Mouse (Mus musculus) urinary bladder, postnatal 4 days (tissue): ENCODE data around the gene Safb2.
A peak's percentile ranks its signal among the peaks of the same experiment; 100 is the strongest.

Experiments
- DNase-seq, 2 experiments: peaks; one replicate each; pipeline ENCODE4 v3.0.0; 2021 to 2022; ENCODE audit warnings: low spot score in 2 of 2

Gene Safb2

DNA sequence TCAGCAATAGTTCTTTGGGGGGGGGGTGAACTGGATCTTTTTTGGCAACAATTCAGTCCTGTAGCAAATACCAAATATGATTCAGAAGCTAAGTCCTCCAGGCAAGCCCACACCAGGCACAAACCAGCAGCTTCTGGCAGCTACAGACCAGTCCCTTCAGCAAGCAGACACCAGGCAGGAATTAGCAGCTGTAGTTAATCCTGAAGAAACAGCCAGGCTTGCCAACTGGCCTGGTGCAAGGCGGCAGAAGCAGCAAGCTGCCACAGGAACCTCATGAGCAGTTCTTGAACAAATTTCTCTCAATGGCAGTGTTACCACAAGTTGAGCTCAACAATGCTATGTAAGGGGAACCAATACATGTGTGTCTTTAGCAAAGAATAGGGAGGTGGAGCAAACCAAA lies 61.6 kb downstream of the Safb2 start:
- DNase-seq = no peak

DNA sequence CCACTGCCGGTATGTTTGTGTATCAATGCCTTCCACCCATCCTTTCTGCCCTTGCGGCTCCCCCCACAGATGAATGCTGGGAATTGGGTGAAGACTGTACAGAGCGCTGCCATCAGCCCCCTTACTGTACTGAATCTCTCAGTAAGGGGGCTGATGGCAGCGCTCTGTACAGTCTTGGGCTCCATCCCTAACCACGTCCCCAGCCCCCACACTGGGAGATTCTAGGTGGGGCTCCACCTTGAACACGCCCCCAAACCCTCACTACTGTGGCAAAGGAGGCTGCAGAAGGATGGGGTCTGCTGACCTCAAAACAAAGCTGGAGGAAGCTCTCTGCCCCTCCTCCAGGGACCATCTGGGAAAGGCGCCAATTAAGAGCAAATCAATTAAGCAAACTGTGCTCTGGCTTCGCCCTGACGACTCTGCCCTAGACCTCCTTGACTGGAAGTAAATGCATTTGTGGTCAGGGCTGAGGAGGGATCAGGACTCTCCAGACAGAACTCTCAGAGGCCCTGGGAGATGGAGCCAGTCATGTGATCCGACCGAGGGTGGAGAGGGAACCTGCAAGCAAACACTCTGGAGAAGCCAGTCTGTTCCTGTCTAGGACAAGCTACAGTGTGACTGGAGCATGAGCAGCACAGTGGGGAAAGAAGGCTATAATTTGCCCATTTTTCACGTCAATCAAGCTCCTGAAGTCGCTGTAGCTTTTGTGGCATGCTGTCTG lies 68.5 kb downstream of the Safb2 start:
- DNase-seq = no peak

DNA sequence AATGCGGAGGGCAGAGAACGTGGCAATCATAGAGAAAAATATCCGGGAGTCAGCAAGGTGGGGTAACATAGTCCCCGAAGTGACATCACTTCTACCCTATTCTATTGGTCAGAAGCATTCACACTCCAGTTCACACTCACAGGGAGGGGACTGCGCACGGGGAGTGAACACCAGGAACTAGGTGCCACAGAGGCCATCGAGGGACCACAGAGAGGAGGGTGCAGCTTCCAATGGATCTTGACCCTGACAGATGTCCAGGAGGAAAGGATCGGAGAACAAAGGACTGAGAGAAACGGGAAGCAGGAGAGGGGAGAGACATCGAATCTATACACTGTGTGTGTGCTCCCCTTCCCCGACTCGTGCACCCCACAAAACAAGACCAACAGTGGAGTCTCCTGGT lies 69.5 kb downstream of the Safb2 start:
- DNase-seq = no peak

DNA sequence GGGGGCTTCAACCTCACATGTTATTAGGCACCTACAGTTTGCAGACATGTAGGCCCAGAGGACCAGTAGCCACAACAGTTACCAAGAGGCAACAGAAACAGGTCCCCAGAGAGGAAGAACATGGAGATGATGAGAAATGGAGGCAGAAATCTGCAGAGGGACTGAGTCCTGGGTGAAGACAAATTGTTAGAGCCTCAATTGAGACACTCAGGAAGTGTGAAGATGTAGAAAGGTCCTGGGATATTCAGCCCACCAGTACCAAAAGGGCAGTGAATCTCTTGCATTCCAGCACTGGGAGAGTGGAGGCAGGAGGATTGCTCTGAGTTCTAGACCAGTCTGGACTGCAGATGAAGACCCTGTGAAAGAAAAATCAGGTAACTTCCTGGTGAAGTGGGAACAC lies 70.1 kb downstream of the Safb2 start:
- DNase-seq = no peak

DNA sequence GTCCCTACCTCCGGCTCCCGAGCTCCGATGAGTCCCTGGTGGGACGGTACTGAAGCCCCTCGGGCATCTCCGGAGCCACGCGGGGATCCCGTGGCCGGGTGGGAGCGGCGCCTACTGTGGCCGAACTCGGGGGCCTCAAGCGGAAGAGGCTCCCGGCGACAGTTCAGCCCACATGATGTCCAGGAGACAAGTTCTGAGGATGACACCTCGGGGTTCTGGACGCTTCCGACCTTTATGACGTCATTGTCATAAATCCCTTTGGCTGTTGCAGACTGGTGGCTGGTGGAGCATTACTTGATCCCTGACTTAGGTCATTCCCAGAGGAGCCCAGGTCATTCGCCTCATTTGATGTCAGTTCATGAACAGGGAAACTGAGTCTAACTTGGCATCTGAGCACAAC lies 72.1 kb downstream of the Safb2 start, which contains the start of gene Znrf4:
TSS of gene Znrf4 (minus strand) at position 122 of the 400 bp plus-strand sequence.
- DNase-seq = no peak

DNA sequence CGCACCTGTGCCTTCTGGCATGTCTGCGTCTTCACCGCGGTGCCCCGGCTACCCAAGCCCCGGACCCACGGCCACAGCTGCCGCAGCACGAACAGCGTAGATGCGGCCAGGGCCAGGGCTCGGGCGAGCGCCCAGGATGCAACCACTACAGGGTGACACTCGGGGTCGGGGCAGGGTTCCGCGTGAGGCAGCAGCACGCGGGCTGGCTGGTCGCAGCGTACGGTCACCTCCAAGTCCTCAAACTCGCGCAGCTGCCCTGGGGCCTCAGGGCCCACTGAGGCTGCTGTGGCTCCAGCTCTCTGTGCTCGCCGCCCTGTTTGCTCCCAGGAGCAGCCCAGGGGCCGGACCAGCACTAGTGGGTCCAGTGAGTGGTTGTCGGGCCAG lies 72.7 kb downstream of the Safb2 start:
- peak in 1 of 2 experiments; percentile 57 for DNase-seq

DNA sequence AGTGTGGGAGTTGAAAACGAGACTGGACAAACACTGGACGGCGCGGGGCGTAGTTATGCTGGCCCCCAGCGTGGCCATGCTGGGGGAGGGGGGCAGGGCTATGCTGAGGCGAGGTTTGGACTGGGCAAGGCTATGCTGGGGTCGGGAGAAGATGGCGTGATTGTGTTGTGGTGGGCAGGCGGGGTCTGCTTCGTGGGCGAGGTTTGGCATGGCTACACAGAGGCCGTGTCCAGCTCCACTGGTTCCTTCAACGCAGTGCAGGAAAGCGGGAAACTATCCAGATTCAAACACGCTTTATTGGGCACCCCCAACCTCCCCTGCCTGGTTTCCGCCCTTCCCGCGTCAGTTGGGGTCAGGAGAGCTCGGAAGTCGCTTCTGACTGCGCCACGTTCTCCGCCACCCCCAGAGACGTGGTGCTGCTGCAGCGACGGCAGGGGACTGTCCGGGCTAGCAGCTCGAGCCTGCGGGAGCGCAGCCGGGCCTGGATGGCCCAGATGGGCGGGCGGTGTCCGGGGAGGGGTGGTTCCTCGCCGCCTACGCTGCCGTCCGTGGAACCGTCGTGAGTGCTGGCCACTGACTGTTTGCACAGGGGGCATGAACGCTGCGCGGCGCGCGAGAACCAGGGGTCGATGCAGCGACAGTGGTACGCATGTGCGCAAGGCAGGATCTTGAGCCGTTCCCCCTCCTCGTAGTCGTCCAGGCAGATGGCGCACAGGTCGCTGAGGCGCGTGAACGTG lies 73.2 kb downstream of the Safb2 start:
- DNase-seq = peak in 1 of 2 experiments; percentile 60
